Mouse (Mus musculus) kidney, adult 2 months (tissue): ENCODE measurements around the gene Rtn4rl1.

ENCODE experiments used
- CTCF ChIP-seq: fragments of 200-500 bp; conservative IDR thresholded peaks from 2 replicates; pipeline ENCODE4 v1.5.1; 2011; ENCODE audit warnings: low read depth, mild to moderate bottlenecking, control low read depth, low read length, moderate library complexity, mixed read lengths; ENCODE audit not compliant: insufficient read depth, insufficient read length
- POLR2A ChIP-seq: fragments of 200-500 bp; IDR thresholded peaks from one replicate; pipeline ENCODE4 v1.6.1; 2011; ENCODE audit warnings: low read depth, low read length, control low read depth

DNA sequence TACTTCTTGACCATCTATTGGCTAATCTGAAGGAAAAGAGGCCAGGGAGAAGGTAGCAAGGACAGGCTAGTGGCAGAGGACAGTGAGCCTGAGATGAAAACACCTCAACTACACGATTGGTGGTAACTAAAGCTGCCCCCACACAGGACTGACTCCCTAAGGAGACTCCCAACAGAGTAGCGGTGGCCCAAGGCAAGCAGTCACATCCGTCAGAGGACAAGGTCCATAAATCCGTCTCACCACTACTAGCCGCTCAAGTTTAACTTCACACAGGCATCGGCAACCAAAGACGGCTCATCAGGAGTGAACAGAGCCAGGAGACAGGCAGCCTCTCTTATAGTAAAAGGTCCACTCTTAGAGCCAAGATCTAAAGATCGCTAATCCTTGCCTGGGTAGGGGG, 117.2 kb downstream of the Rtn4rl1 start:
- TF ChIP-seq POLR2A: no peak
- no peak for TF ChIP-seq CTCF
